Mouse (Mus musculus): ENCODE measurements at regions not wholly inside any gene's neighbourhood (a gene's known extent, or its start where the extent isn't known, plus 50 kb on each side); places are given as distances from the start of the nearest gene placed in this dataset.
A peak's percentile ranks its signal among the peaks of the same experiment; 100 is the strongest.

DNA sequence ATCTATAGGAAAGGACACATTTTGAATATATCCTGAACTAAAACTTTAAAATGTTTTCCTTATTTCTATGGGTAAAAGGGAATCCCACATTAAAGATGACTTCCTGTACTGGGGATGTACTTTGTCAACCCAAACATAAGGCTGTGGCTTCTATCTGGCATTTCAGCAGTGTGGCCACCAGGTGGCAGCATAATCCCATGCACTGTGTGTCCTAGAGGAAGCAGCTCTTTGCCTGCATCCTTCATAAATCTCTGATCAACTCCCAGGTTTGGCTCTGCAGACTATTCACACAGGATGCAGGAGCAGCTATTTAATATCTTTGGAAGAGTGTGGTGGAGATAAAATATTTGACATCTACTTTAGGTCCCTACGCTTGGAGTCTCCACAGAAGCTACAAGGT, 59.1 kb downstream of the Bmp15 start:
- ATAC-seq (ENCODE audit: insufficient number of reproducible peaks, low FRiP score, low TSS enrichment, low read depth), result no peak
- WGBS, result 81% methylated on average over 1 of the region's 1 CpGs

DNA sequence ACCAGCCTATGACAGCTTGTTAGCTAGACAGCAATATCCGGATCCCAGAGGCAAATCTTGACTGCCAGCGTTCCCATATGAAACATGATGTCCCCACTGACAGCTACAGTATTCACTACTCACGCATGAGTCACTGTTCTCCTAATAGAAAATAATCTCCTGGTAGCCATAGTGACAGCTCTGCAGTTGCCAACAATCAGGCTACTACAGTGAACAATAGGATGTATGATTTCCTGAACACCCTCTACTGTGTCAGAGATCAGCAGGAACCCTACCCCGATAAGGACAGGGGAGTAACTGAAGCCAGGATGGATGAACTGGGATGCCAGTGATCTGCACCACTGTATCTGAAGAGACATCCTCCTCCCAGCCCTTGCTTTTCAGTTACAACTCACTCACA, 62.0 kb downstream of the Bmp15 start:
- no peaks in the 10 kb centered on the region for H3K9me3 ChIP-seq (ENCODE audit: control insufficient read depth, low read length)
- DNase-seq (ENCODE audit: low spot score), result no peak
- H3K9ac ChIP-seq (ENCODE audit: low read length), result no peak overlapping the region
- H3K4me2 ChIP-seq (ENCODE audit: low read depth, severe bottlenecking), result no peak overlapping the region
- H3K4me3 ChIP-seq (ENCODE audit: low read depth, low read length), result no peak overlapping the region
- 87% methylated on average over 4 of the region's 4 CpGs for WGBS
- no peak for ATAC-seq (ENCODE audit: insufficient number of reproducible peaks, low FRiP score, low TSS enrichment, low read depth)
- H3K36me3 ChIP-seq (ENCODE audit: control insufficient read depth, insufficient read depth, low read length), result no peaks in the 10 kb centered on the region
- no peak overlapping the region for H3K27ac ChIP-seq (replicated peaks; ENCODE audit: low read depth, low read length)
- H3K27me3 ChIP-seq (ENCODE audit: control insufficient read depth, insufficient read depth, low read length), result no peaks in the 10 kb centered on the region
- H3K4me1 ChIP-seq (ENCODE audit: control insufficient read depth, insufficient read depth, low read length), result no peaks in the 10 kb centered on the region

More for the DNA sequence above, 59.1 kb downstream of the Bmp15 start:
- no peak overlapping the region for H3K4me2 ChIP-seq (ENCODE audit: low read depth, severe bottlenecking)
- H3K4me1 ChIP-seq (ENCODE audit: control insufficient read depth, insufficient read depth, low read length), result no peaks in the 10 kb centered on the region
- DNase-seq (ENCODE audit: low spot score), result peak; percentile 81
- H3K4me3 ChIP-seq (ENCODE audit: low read depth, low read length), result no peak overlapping the region
- no peaks in the 10 kb centered on the region for H3K27me3 ChIP-seq (ENCODE audit: control insufficient read depth, insufficient read depth, low read length)
- no peaks in the 10 kb centered on the region for H3K9me3 ChIP-seq (ENCODE audit: control insufficient read depth, low read length)
- H3K36me3 ChIP-seq (ENCODE audit: control insufficient read depth, insufficient read depth, low read length), result no peaks in the 10 kb centered on the region
- H3K9ac ChIP-seq (ENCODE audit: low read length), result no peak overlapping the region
- H3K27ac ChIP-seq (replicated peaks; ENCODE audit: low read depth, low read length), result no peak overlapping the region

DNA sequence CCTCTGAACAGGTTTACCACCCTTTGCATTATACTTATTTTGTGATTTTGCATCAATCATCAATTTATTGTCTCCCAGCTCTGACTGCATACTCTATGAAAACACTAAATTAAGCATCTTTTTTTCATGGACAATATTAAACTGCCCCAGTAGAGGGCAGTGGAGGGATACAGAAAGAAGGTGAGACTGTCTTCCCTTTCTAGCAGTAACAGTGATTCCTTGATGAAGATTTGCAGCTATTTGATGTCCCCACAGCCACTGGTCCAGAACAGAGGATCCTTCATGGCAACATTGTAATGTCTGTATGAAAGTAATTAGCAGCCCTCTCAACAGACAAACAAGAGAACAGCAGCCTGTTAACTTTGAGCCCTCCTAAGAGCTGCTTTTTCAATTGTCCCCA, 66.5 kb downstream of the Bmp15 start:
- DNase-seq (ENCODE audit: low spot score), result no peak
- no peak for ATAC-seq (ENCODE audit: insufficient number of reproducible peaks, low FRiP score, low TSS enrichment, low read depth)

DNA sequence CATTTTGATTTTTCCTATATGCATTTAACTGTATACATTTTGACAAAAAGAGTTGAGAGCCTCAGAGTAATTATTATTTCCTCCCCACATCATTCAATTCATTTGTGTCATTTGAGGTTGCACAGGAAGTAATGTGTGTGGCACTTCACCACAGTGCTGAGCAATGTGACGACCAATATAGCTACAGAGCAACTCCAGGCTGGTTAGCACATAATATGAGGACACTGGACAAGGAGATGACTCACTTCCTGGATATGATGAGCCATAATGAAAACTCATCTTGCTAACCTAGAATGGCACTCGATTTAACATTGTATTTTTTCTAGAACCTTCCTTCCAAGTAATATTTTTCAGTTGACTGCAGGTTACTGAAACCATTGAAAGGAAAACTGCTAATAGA, 67.6 kb downstream of the Bmp15 start:
- H3K36me3 ChIP-seq (ENCODE audit: control insufficient read depth, insufficient read depth, low read length), result no peaks in the 10 kb centered on the region
- no peaks in the 10 kb centered on the region for H3K27me3 ChIP-seq (ENCODE audit: control insufficient read depth, insufficient read depth, low read length)
- no peak overlapping the region for H3K4me2 ChIP-seq (ENCODE audit: low read depth, severe bottlenecking)
- no peak overlapping the region for H3K4me3 ChIP-seq (ENCODE audit: low read depth, low read length)
- H3K9me3 ChIP-seq (ENCODE audit: control insufficient read depth, low read length), result no peaks in the 10 kb centered on the region
- no peak overlapping the region for H3K9ac ChIP-seq (ENCODE audit: low read length)
- no peak overlapping the region for H3K27ac ChIP-seq (replicated peaks; ENCODE audit: low read depth, low read length)
- ATAC-seq (ENCODE audit: insufficient number of reproducible peaks, low FRiP score, low TSS enrichment, low read depth) (no peak), DNase-seq (ENCODE audit: low spot score) (no peak)
- WGBS, result 60% methylated on average over 2 of the region's 2 CpGs
- no peaks in the 10 kb centered on the region for H3K4me1 ChIP-seq (ENCODE audit: control insufficient read depth, insufficient read depth, low read length)

More for the DNA sequence above, 66.5 kb downstream of the Bmp15 start:
- H3K4me2 ChIP-seq (ENCODE audit: low read depth, severe bottlenecking), result no peak overlapping the region
- H3K9me3 ChIP-seq (ENCODE audit: control insufficient read depth, low read length), result no peaks in the 10 kb centered on the region
- no peak overlapping the region for H3K27ac ChIP-seq (replicated peaks; ENCODE audit: low read depth, low read length)
- no peak overlapping the region for H3K9ac ChIP-seq (ENCODE audit: low read length)
- H3K27me3 ChIP-seq (ENCODE audit: control insufficient read depth, insufficient read depth, low read length), result no peaks in the 10 kb centered on the region
- H3K36me3 ChIP-seq (ENCODE audit: control insufficient read depth, insufficient read depth, low read length), result no peaks in the 10 kb centered on the region
- no peak overlapping the region for H3K4me3 ChIP-seq (ENCODE audit: low read depth, low read length)
- H3K4me1 ChIP-seq (ENCODE audit: control insufficient read depth, insufficient read depth, low read length), result no peaks in the 10 kb centered on the region

All from limb, embryonic 11.5 days (tissue).